Mouse (Mus musculus) cerebellum, adult 8-10 months (tissue): Measurements from ENCODE around the gene Tekt4.

Source experiments
- DNase-seq: peaks from one replicate; pipeline ENCODE4 v3.0.0; 2022

Tekt4 gene

GRCm38 (mm10) chr17:25454272-25454671, at the start of gene Tekt4:
Tekt4 (plus strand) TSS chr17:25454615.
- DNase-seq, result no peak

GRCm38 (mm10) chr17:25405224-25405895, 49.1 kb upstream of the Tekt4 start:
- no peak for DNase-seq

GRCm38 (mm10) chr17:25406011-25406441, 48.4 kb upstream of the Tekt4 start:
- DNase-seq, result no peak

- DNase-seq, result no peak
Observed at GRCm38 (mm10) chr17:25407352-25407751, 47.1 kb upstream of the Tekt4 start.

GRCm38 (mm10) chr17:25408302-25408999, 46.0 kb upstream of the Tekt4 start:
- no peak for DNase-seq

- no peak for DNase-seq
Observed at GRCm38 (mm10) chr17:25409621-25410020, 44.8 kb upstream of the Tekt4 start.

- DNase-seq, result no peak
Observed at GRCm38 (mm10) chr17:25410180-25410579, 44.2 kb upstream of the Tekt4 start.

- DNase-seq, result no peak
Observed at GRCm38 (mm10) chr17:25410786-25411185, 43.6 kb upstream of the Tekt4 start.

- no peak for DNase-seq
Observed at GRCm38 (mm10) chr17:25411251-25411650, 43.2 kb upstream of the Tekt4 start.

- DNase-seq, result no peak
Observed at GRCm38 (mm10) chr17:25414209-25414608, 40.2 kb upstream of the Tekt4 start.

GRCm38 (mm10) chr17:25414917-25415316, 39.5 kb upstream of the Tekt4 start:
- no peak for DNase-seq

- DNase-seq, result no peak
Observed at GRCm38 (mm10) chr17:25415421-25415913, 38.9 kb upstream of the Tekt4 start.

GRCm38 (mm10) chr17:25416219-25416618, 38.2 kb upstream of the Tekt4 start:
- DNase-seq, result no peak

GRCm38 (mm10) chr17:25417990-25418389, 36.4 kb upstream of the Tekt4 start:
- no peak for DNase-seq

- DNase-seq, result no peak
Observed at GRCm38 (mm10) chr17:25418926-25419325, 35.5 kb upstream of the Tekt4 start.

- no peak for DNase-seq
Observed at GRCm38 (mm10) chr17:25420998-25421397, 33.4 kb upstream of the Tekt4 start.

- no peak for DNase-seq
Observed at GRCm38 (mm10) chr17:25424526-25425080, 29.8 kb upstream of the Tekt4 start.

- DNase-seq, result no peak
Observed at GRCm38 (mm10) chr17:25425996-25426395, 28.4 kb upstream of the Tekt4 start.

- DNase-seq, result peak; percentile 3
Observed at GRCm38 (mm10) chr17:25427441-25427840, 27.0 kb upstream of the Tekt4 start.

GRCm38 (mm10) chr17:25429240-25429639, 25.2 kb upstream of the Tekt4 start:
- no peak for DNase-seq

GRCm38 (mm10) chr17:25429886-25430285, 24.5 kb upstream of the Tekt4 start:
- DNase-seq, result no peak

- no peak for DNase-seq
Observed at GRCm38 (mm10) chr17:25430534-25430933, 23.9 kb upstream of the Tekt4 start.

- DNase-seq, result no peak
Observed at GRCm38 (mm10) chr17:25432433-25433181, 21.8 kb upstream of the Tekt4 start.
